Mouse (Mus musculus): Measurements from ENCODE around the gene Ctnnd2. TPM values are rescaled to one million over a fixed set of nuclear protein-coding genes. Genes with fewer than 3 reads are reported as not detected.

Ctnnd2 gene
- polyA plus RNA-seq, 1 experiment from 2014 or later = 42.4 TPM

DNA sequence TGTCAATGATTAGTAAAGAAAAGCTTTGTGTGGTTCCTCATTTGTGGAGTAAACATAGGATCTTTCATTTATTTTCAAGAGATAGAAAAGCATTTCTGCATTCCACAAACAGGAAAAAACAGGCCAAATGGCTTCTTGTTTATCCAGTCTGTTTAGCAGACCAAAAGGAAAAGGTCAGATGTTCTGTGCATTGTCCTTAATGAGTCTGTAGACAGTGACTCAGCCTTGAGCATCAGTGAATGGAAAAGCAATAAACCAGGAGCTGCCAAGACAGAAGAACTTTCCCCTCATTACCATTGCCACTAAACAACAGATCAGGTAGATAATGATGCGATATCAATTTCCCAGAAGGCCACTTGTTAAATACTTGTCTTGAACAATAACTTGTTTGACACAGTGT, 192.1 kb downstream of the Ctnnd2 start:
- no peak overlapping the region for H3K27ac ChIP-seq
- H3K36me3 ChIP-seq = no peaks in the 10 kb centered on the region
- H3K4me3 ChIP-seq = no peak overlapping the region
- H3K9ac ChIP-seq = no peak overlapping the region
- H3K4me2 ChIP-seq (replicated peaks) = no peak overlapping the region
- H3K27me3 ChIP-seq = no peaks in the 10 kb centered on the region
- H3K9me3 ChIP-seq (replicated peaks) = no peaks in the 10 kb centered on the region
- 93% methylated on average over 1 of the region's 1 CpGs for WGBS
- no peak for ATAC-seq (ENCODE audit: low FRiP score)
- H3K4me1 ChIP-seq = no peaks in the 10 kb centered on the region

DNA sequence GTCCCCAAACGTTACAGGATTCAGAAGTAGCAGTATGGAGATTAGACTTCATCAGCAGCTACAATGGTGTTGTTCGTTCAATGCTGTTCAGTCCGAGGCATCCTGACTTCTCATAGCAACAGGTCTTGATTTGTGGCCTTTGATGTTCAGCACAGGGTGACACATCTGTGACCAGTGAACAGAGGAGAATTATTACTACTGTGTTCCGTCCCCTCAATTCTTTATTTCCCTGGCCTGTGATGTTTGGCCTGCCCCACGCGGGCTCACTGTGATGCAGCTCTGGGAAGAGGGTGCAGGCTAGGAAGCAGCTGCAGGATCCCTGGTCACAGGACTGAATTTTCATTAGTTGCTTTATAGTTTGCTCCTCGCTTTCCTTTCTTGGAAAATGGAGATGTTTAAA, 197.6 kb downstream of the Ctnnd2 start:
- H3K4me2 ChIP-seq (replicated peaks) = no peak overlapping the region
- no peak overlapping the region for H3K4me3 ChIP-seq
- no peak for ATAC-seq (ENCODE audit: low FRiP score)
- H3K36me3 ChIP-seq = no peaks in the 10 kb centered on the region
- H3K27me3 ChIP-seq = no peaks in the 10 kb centered on the region
- no peak overlapping the region for H3K9ac ChIP-seq
- H3K4me1 ChIP-seq = no peaks in the 10 kb centered on the region
- WGBS = 72% methylated on average over 7 of the region's 7 CpGs
- H3K27ac ChIP-seq = no peak overlapping the region
- no peaks in the 10 kb centered on the region for H3K9me3 ChIP-seq (replicated peaks)

DNA sequence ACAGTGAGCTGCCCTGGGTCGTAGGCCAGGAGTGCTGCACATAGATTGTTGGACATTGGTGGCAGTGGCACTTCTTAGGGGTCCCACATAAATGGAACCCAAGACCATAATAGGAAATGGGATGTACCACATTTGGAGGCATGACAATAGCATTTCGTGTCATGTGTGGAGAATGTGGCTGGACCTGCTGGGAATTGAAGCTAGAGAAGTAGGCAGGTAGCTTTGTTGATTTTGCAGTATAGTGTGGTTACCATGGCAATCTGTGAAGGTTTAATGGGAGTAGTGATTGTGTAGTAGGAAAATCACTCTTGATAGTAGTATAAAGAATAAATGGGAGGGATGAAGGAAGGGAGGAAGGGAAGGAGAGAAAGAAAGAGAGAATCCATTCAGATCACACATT, 198.8 kb downstream of the Ctnnd2 start:
- Histone ChIP-seq H3K4me3 (no peak overlapping the region), H3K4me2 (replicated peaks) (no peak overlapping the region), H3K9ac (no peak overlapping the region), H3K4me1 (no peaks in the 10 kb centered on the region), H3K27me3 (no peaks in the 10 kb centered on the region), H3K27ac (no peak overlapping the region), H3K9me3 (replicated peaks) (no peaks in the 10 kb centered on the region), H3K36me3 (no peaks in the 10 kb centered on the region)
- WGBS = 71% methylated on average over 2 of the region's 2 CpGs
- ATAC-seq (ENCODE audit: low FRiP score) = no peak

DNA sequence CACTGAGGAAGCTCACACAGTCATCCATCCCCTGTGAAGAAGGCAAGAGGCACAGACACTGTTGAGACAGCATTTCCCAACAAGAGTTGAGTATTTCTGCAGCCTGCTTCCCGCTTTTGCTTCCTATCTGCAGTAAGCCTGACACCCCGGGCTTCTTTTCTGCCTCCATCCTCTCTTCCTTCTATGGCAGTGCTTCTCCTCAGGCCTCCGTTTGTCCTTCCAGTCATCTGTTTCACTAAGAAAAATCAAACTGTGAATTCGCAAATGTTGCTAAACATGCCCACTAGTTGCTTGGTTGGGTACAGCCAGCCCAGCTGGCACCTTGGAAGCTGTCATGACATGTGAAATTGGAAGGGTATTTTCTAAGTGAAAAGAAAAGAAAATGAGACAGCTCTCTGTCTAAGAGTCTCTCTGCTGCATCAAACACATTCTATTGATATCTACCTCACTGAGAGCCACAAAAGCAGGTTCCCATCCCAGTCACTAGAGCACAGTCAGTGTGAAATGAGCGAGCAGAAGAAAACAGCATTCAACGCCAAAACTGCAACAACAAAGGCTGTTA, 201.3 kb downstream of the Ctnnd2 start:
- ATAC-seq (ENCODE audit: low FRiP score) = no peak
- WGBS = 83% methylated on average over 6 of the region's 6 CpGs
- Histone ChIP-seq H3K4me1 (no peaks in the 10 kb centered on the region), H3K9ac (no peak overlapping the region), H3K36me3 (no peaks in the 10 kb centered on the region), H3K27ac (no peak overlapping the region), H3K27me3 (no peaks in the 10 kb centered on the region), H3K9me3 (replicated peaks) (no peaks in the 10 kb centered on the region), H3K4me3 (no peak overlapping the region), H3K4me2 (replicated peaks) (no peak overlapping the region)

DNA sequence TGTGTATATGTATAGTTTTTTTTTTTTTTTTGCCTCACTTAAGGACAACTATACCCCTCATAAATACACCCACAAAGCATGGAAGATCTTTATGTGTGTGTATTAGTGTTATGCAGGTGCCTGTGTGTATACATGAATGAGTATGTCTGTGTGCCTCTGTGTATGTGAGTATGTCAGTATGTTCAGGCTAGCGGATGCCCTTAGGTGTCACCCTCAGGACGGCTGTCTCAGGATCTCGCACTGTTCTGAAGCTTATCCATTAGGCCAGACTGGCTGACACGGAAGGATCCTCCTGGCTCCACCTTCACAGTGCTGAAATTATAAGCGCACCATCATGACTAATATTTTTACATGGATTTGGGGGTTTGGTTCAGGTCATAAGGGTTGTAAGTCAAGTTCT, 202.5 kb downstream of the Ctnnd2 start:
- H3K36me3 ChIP-seq = no peaks in the 10 kb centered on the region
- H3K9me3 ChIP-seq (replicated peaks) = no peaks in the 10 kb centered on the region
- no peaks in the 10 kb centered on the region for H3K27me3 ChIP-seq
- H3K27ac ChIP-seq = no peak overlapping the region
- no peak overlapping the region for H3K4me2 ChIP-seq (replicated peaks)
- no peak for ATAC-seq (ENCODE audit: low FRiP score)
- WGBS = 90% methylated on average over 5 of the region's 5 CpGs
- no peaks in the 10 kb centered on the region for H3K4me1 ChIP-seq
- H3K9ac ChIP-seq = no peak overlapping the region
- no peak overlapping the region for H3K4me3 ChIP-seq

DNA sequence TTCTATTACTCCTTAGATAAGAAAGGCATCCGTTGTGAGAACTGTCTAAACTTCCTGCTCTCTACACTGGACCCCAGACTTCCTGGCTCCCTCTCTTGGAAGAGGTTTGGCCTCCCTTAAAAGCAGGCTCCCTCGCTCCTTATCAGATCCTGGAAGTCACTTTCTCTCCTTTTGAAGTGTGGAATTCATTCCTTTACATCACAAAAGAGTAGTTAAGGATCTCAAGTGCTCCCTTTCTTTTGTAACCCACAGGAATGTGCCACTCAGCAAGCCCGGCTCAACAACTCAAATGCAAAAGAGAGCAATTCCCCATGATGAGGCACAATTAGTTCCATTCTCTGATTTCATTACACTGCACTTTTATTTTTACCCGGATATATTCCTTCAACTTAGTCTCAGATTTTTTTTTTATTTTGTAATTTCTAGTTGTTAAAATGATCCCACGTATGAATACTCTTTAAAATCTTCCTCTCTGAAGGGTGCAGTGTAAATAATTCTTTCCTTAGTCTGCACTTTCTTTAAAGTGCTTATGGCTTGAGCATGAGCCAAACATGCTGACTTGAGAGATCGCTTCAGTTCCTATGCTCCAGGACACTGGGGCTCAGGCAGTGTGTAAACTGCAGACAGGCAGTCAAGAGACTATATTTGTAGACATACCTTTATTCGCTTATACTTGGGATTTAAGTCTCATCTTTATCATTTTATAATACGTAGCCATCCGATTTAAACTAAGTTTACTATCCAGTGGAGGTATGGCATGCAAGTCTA, 210.9 kb downstream of the Ctnnd2 start:
- Histone ChIP-seq H3K4me3 (no peak overlapping the region), H3K27ac (no peak overlapping the region), H3K27me3 (no peaks in the 10 kb centered on the region), H3K9me3 (replicated peaks) (no peaks in the 10 kb centered on the region), H3K4me2 (replicated peaks) (no peak overlapping the region), H3K36me3 (no peaks in the 10 kb centered on the region), H3K9ac (no peak overlapping the region), H3K4me1 (peaks cover 9% of the 10 kb centered on the region; the same call in 1 of the 2 replicates)
- WGBS = 21% methylated on average over 9 of the region's 9 CpGs
- ATAC-seq (ENCODE audit: low FRiP score) = no peak

DNA sequence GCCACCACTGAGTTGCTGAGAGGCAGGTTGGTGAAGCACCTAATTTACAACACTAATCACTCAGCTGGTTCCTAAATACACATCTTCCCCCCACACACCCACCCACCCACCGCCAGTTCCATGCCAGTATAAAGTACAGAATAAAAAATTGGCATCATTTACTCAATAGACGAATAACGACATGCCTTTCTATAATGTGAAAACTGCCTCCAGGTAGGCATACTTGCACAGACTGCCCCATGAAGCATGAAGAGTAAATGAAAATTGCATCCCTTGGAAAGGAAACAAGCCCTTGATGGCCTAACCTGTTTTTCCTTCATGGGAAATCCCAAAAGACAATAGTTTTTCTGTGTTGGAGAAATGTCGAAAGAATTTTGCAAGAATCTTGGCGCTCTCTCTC, 212.0 kb downstream of the Ctnnd2 start:
- ATAC-seq (ENCODE audit: low FRiP score) = no peak
- Histone ChIP-seq H3K36me3 (no peaks in the 10 kb centered on the region), H3K27me3 (no peaks in the 10 kb centered on the region), H3K9ac (no peak overlapping the region), H3K4me1 (peaks cover 9% of the 10 kb centered on the region; the same call in 1 of the 2 replicates), H3K27ac (no peak overlapping the region), H3K4me2 (replicated peaks) (no peak overlapping the region), H3K9me3 (replicated peaks) (no peaks in the 10 kb centered on the region), H3K4me3 (no peak overlapping the region)
- 82% methylated on average over 5 of the region's 5 CpGs for WGBS

- Histone ChIP-seq H3K36me3 (no peaks in the 10 kb centered on the region), H3K9ac (no peak overlapping the region), H3K27me3 (no peaks in the 10 kb centered on the region), H3K4me3 (no peak overlapping the region), H3K4me2 (replicated peaks) (no peak overlapping the region), H3K4me1 (peaks cover 9% of the 10 kb centered on the region; the same call in 1 of the 2 replicates), H3K27ac (no peak overlapping the region), H3K9me3 (replicated peaks) (no peaks in the 10 kb centered on the region)
- ATAC-seq (ENCODE audit: low FRiP score) = no peak
These were observed 214.1 kb downstream of the Ctnnd2 start for GRCm38 (mm10) chr15:30386489-30386888.

DNA sequence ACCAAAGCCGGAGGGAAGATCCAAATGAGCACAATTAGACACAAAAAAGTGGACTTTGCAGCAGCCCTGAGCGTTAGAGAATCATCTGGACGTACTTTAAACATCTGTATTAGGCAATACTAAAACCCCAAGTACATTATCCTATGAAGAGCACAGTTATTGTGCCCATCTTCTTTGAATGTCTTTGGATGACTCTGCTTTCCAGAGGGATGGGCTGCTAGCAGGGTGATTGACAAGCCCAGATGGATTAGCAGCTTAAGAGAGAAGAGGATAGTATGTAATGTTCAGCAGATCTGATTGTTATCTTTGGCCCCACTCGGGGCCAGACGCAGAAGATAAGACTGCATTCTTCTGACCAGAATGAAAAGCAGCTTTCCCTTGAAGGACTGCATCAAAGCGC, 214.9 kb downstream of the Ctnnd2 start:
- Histone ChIP-seq H3K27ac (no peak overlapping the region), H3K4me1 (peaks cover 9% of the 10 kb centered on the region; the same call in 1 of the 2 replicates), H3K4me2 (replicated peaks) (no peak overlapping the region), H3K36me3 (no peaks in the 10 kb centered on the region), H3K27me3 (no peaks in the 10 kb centered on the region), H3K9ac (no peak overlapping the region), H3K9me3 (replicated peaks) (no peaks in the 10 kb centered on the region), H3K4me3 (no peak overlapping the region)
- no peak for ATAC-seq (ENCODE audit: low FRiP score)
- WGBS = 45% methylated on average over 6 of the region's 6 CpGs

DNA sequence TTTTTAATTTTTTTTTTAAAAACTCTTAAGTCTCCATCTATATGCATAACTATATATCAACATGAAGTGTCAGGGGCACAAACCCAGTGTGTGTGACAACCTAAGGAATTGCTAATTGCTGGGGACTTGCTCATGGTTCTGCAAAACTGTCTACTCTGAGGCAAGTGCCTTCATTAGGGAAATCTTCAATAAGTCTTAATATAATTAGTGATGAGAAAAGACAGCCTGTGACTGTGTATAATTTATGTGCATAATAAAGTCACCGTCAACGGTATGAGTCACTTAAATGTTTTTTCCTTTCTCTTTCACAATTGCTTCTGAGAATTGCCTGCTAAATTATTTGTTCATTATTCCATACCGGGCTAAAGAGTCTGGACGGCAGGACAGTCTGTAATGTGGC, 228.7 kb downstream of the Ctnnd2 start:
- Histone ChIP-seq H3K4me3 (no peak overlapping the region), H3K36me3 (no peaks in the 10 kb centered on the region), H3K9ac (no peak overlapping the region), H3K4me1 (0 out of 2 replicates have a peak, but pooled peaks cover 3% of the 10 kb centered on the region), H3K4me2 (replicated peaks) (no peak overlapping the region), H3K27me3 (no peaks in the 10 kb centered on the region), H3K9me3 (replicated peaks) (no peaks in the 10 kb centered on the region), H3K27ac (no peak overlapping the region)
- WGBS = 62% methylated on average over 4 of the region's 4 CpGs
- no peak for ATAC-seq (ENCODE audit: low FRiP score)

GRCm38 (mm10) chr15:30406254-30406653, 233.9 kb downstream of the Ctnnd2 start:
- Histone ChIP-seq H3K27me3 (no peaks in the 10 kb centered on the region), H3K4me1 (no peaks in the 10 kb centered on the region), H3K9ac (no peak overlapping the region), H3K4me3 (no peak overlapping the region), H3K36me3 (no peaks in the 10 kb centered on the region), H3K9me3 (replicated peaks) (no peaks in the 10 kb centered on the region), H3K4me2 (replicated peaks) (no peak overlapping the region), H3K27ac (no peak overlapping the region)
- 8% methylated on average over 1 of the region's 1 CpGs for WGBS
- ATAC-seq (ENCODE audit: low FRiP score) = no peak

DNA sequence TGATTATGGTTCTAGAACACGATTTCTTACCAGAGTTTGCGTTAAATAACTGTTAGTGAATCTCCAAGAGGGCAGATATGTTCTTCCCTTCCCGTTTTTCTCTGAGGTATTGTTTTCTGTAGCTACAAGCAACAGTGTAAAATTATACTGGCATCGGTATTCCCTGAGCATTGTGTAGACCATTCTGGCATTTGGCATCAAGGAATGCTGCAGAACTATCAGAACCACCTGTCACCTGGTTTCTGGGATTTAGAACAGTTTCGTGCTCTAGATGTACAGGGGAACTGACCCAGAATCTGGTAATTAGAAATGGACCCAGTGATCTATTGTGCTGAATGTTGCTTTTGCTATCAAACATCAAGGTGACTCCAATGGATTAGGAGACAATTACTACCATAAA, 250.8 kb downstream of the Ctnnd2 start:
- Histone ChIP-seq H3K9me3 (replicated peaks) (no peaks in the 10 kb centered on the region), H3K27ac (no peak overlapping the region), H3K9ac (no peak overlapping the region), H3K4me3 (no peak overlapping the region), H3K4me1 (no peaks in the 10 kb centered on the region), H3K4me2 (replicated peaks) (no peak overlapping the region), H3K36me3 (no peaks in the 10 kb centered on the region), H3K27me3 (no peaks in the 10 kb centered on the region)
- no peak for ATAC-seq (ENCODE audit: low FRiP score)
- WGBS = 86% methylated on average over 5 of the region's 5 CpGs

GRCm38 (mm10) chr15:30424290-30424689, 251.9 kb downstream of the Ctnnd2 start:
- H3K9ac ChIP-seq = no peak overlapping the region
- no peak overlapping the region for H3K4me2 ChIP-seq (replicated peaks)
- no peaks in the 10 kb centered on the region for H3K9me3 ChIP-seq (replicated peaks)
- H3K36me3 ChIP-seq = no peaks in the 10 kb centered on the region
- no peak for ATAC-seq (ENCODE audit: low FRiP score)
- no peaks in the 10 kb centered on the region for H3K27me3 ChIP-seq
- no peak overlapping the region for H3K4me3 ChIP-seq
- WGBS = 70% methylated on average over 9 of the region's 9 CpGs
- H3K4me1 ChIP-seq = no peaks in the 10 kb centered on the region
- H3K27ac ChIP-seq = no peak overlapping the region

All from hindbrain, embryonic 12.5 days (tissue).